Mouse (Mus musculus): ENCODE results near the gene Snrnp27. TPM values are rescaled to one million over a fixed set of nuclear protein-coding genes. Genes with fewer than 3 reads are reported as not detected.

The Snrnp27 gene
- total RNA-seq, 1 experiment from 2014 or later: 135 TPM

DNA sequence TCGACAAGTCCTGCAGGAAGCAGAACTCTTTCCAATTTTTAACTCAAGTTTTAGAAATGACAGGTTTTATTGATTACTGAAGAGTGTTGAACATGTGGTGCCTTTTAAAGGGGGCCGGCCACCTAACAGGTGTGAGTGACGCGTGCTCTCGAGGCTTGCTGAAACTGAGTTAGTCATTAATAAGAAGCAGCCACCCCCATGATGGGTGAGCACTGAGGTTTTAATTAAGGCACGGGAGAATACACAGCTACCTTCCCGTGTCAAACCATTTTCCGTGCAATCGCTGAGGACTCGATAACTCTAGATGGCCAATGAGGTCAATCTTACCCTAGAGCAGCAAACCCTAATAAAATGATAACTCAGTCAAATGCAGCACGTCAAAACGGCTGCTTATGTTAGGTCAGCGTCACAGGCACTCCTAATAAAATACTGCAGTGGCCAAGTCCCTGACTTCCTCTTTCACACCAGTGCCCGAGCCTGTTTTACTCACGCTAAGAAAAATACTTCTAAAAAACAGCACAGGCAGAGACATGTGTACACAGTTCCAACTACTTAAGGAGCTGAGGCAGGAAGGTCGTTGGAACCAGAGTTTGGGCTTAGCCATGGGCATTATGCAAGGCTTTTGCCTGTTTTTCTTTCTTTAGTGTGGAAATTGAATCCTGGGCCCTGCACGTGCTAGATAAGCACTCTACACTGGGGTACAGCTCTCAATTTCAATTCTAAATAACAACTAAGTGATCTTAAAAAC lies 18.6 kb downstream of the Snrnp27 start:
- peak; percentile 9 for ATAC-seq (replicated peaks; ENCODE audit: low read depth, poor library complexity, severe bottlenecking)

DNA sequence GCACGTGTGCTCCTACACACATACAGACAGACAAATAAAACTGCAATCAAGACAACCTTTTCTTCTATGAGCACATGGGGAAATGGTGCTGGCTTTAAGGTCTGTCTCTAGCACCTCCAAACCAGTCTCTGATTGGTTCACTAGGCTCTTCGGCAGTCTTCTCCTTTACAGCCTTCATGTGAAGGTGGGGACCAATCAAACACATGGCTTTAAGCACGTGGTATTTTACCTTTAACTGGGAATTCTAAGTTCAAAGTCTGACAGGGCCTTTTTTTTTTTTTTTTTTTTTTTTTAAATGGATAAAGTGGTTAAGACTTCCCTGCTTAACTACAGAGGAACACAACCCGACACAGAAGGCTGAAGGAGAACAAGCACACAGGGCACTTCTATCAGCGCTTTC lies 19.2 kb downstream of the Snrnp27 start:
- ATAC-seq (replicated peaks; ENCODE audit: low read depth, poor library complexity, severe bottlenecking): no peak

DNA sequence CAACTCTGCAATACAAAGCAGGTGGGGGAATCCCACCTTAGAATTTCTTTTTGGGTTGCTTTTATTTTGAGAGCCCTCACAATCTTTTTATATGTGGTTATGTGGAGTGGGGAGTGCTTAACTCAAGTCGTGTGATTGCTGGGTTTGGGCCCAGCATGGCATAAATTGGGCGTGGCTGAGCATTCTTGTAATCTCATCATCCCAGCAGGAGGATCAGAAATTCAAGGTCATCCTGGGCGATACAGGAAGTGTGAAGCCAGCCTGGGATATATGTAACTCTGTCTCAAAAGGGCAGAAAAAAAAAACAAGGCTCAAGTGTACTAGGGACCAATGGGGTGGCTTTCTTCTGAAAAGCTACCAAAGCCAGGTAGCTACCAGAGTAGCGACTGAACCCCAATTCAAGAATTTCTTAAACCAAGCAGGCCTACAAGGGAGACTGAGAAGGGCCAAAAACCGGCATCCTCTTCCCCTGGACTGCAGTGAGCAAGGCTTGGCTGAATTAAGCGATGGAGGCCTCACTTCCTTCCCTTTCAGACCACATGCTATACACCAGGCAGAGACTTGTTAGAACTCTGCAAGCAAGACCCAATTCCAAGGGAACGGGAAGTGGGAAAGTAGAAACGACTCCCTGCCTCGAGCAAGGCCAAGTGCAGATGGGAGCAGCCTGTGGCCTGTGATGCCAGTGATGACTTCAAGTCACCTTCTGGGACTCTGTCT lies 24.0 kb downstream of the Snrnp27 start:
- ATAC-seq (replicated peaks; ENCODE audit: low read depth, poor library complexity, severe bottlenecking): peak; percentile 72

DNA sequence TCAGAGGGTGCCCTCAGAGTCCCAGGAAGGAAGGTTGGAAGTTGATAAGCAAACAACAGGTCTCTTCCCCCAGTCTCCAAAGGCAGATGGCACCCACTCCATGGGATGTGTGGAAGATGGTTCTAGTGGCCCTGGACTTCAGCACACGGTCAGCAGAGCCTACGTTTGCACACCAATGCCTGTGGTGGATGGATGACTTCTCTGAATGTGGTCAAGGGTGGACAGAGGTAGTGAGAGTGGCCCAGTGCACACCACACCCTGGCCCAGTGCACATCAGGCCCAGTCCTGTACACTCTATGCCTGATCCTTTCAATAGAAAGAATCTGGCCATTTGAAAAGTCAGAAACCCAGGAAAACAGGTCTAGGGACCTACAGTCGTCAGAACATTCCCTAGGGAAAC lies 25.8 kb downstream of the Snrnp27 start:
- no peak for ATAC-seq (replicated peaks; ENCODE audit: low read depth, poor library complexity, severe bottlenecking)

DNA sequence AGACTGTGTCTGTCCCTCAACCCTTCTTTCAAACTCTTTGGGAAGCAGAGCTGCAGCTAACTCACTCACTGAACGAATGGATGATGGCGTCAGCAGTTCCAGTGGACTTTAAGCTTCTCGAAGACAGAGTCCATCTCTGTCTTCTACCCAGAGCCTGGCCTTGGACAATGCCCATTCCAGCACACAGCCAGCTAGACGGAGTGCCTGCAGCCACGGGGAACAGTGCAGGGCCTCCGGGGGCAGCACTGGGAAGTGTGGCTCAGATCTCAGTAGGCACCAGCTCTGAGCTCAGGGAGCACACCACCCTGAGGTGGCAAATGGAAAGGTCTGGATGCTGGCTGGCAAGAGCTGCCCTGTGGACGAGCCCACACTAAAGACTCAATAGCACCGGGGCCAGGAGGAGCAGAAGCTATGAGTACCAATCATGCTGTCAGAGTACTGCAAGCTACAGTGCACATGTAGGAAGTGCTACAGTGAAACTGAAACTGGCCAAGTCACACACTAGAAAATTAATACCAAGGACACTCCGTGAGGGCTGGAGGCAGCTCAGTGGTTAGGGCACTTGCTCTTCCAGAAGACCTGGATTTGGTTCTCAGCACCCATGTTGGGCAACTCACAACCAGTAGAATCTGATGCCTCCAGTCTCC lies 29.9 kb downstream of the Snrnp27 start:
- ATAC-seq (replicated peaks; ENCODE audit: low read depth, poor library complexity, severe bottlenecking): peak; percentile 47

DNA sequence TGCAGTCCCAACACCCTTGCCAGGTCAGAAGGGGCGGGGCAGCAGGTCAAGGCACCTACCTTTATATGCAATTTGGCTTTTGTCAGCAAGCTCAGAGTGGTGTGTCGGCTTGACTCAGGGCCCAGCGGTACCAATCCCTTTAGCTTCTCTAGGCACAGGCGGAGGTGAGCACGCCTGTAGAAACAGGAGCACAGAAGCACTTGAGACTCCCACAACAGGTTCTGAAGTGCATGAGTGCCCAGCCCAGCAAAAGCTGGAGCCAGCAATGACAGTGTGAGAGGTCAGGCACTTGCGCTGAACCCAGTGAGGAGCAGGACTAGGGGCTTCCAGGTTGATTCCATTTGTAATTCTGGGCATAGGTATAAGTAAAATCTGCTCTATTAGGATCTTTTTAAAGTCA lies 31.3 kb downstream of the Snrnp27 start:
- no peak for ATAC-seq (replicated peaks; ENCODE audit: low read depth, poor library complexity, severe bottlenecking)

DNA sequence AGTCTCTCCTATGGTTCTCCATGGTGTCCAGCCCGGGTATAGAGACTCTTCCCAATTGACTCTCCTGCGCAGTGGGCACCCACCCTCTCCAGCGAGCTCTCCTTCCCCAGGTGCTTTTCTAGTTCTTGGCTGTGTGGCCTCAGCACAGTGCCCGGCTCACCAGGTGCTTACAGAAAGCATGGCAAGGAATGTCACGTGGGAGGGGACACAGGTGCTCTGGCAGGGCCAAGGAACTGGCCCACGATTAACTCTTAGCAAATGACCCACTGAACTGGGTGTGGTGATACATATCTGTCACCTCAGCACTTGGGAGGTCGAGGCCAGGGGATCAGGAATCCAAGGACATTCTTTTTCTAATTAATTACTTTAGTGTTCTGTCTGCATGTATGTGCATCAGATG lies 38.2 kb downstream of the Snrnp27 start:
- ATAC-seq (replicated peaks; ENCODE audit: low read depth, poor library complexity, severe bottlenecking): no peak

DNA sequence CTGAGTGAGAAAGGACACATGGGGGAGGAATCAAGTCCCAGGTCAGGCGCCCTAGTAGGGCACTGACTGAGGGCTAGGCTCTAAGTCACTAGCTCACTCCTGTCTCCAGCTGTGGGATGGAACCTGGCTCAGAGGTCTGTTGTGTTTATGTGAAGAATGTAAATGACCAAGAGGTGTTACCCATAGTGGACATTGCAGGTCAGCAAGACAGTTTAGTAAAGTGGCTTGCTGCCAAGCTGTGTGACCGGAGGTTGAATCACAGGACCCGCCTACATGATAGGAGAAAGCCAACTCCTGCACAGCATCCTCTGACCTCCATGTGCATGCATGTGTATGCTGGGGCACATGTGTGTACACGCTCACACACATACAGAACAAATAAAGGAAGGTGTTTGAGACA lies 38.8 kb downstream of the Snrnp27 start:
- no peak for ATAC-seq (replicated peaks; ENCODE audit: low read depth, poor library complexity, severe bottlenecking)

DNA sequence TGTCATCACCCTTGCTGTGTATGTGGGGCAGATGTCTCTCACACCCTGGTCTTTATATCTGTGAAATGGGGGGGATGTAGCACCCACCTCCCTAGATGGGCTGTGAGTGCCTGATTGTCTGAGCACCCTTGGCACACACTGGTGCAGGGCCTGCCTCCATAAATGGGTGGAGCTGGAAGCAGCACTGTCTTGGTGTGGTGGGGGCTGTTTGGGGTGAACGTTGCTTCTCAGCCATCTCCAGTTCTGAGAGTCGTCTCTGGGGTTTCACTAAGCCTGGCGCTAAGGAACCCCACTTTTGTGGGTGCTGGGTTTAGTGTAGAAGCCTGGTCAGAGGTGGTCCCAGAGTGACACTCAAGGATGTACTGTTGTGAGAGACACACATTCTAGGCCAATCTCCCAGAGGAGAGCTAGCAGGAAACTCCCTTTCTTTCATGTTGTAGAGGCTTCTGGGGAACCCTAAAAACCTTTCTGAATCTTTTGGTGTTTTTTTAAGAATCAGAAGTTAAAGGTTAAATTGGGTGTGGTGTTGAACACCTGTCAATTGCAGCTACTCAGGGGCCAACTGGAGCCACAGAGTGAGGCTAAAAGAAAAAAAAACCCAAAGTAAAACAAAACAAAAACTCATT lies 39.4 kb downstream of the Snrnp27 start:
- ATAC-seq (replicated peaks; ENCODE audit: low read depth, poor library complexity, severe bottlenecking): no peak

DNA sequence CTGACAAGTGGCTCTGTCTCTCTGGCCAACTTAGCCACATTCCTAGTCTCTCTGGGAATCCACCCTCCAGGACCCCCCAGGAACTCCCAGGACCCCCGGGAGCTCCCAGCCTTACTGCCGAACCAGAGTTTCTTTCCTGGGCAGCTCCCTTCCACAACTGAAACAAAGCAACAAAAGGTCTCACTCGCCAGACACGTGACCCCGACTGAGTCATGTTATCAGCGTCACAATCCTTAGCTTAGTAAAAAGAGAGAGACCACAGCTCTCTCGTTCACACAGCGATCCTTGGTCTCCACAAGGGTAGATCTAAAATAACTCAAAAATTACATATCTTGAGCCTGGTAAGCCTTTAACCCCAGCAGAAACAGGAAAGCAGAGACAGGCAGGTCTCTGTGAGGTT lies 42.6 kb downstream of the Snrnp27 start:
- no peak for ATAC-seq (replicated peaks; ENCODE audit: low read depth, poor library complexity, severe bottlenecking)

DNA sequence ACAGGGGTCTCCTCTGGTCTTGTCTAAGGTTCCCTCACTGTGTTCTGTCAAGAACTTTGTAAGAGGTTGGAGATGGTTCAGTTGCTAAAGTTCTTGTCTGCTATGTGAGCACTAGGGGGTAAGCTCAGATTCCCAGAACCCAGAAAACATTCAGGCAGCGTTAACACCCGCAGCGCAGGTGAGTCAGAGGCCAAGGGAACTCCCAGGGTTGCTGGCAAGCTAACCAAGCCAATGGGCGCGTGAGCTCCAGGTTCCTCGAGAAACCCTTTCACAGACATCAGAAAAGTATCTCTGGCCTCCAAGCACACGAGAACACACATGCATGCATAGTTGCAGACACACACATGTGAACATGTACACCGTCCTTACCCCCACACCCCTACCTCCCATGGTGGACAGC lies 43.5 kb downstream of the Snrnp27 start:
- no peak for ATAC-seq (replicated peaks; ENCODE audit: low read depth, poor library complexity, severe bottlenecking)

DNA sequence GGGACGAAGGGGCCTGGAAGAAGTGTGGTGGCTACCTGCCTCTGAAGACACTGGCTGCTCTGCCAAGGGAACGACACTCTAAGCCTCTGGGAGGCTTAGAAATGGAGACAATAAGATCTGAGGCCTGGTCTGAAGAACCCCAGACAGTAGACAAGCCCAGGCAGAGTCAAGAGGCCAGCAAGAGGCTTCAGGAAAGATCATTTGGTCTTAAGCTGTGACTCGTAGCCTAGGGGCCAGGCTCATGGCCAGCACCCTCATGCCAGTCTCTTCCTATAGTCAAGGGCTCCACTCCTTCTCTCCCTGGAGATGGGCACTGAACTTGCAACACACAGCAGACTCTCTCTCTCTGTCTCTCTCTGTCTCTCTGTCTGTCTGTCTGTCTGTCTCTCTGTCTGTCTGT lies 44.2 kb downstream of the Snrnp27 start:
- no peak for ATAC-seq (replicated peaks; ENCODE audit: low read depth, poor library complexity, severe bottlenecking)

DNA sequence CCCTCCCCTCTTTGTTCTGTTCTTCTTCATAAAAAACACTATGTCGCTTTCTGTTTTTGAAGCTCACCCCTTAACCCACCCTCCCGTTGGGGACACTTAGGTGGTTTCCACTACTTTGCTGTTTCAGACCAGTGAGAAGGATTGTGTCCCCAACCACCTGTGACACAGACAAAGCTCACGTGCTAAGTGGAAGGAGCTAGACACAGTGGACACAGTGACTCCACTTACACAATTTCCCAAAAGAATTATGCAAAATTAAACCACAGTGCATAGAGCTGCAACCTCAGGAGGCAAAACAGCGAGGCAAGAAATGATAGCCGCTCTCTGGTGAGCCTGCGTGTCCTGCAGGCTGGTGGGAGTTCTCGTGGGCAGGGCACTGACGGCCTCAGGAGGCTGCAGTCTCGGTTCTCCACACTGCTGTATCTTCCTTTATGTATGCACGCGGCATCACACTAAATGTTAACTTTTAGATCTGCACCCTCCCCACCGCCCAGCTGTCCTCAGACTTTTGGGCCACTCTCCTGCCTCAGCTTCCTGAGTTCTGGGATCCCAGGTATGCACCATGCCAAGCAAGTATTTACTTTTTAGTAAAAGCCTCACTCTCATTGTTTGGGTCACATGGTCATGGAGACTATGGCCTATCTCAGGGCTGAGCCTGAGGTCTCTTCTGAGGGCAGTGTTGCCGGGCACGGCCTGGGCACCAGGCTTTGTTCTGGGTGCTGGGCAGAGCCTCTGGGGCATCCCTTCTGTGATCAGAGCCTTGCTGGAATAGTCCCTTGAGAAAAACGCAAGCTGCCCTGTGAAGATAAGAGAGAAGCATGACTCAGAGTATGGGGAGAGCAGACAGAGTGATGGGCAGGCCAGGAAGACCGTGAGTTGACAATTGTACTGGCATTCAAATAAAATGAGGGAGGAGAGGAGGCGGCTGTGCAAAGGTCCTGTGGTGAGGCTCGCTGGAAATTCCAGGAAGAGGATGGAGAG lies 44.9 kb downstream of the Snrnp27 start:
- peak; percentile 82 for ATAC-seq (replicated peaks; ENCODE audit: low read depth, poor library complexity, severe bottlenecking)

DNA sequence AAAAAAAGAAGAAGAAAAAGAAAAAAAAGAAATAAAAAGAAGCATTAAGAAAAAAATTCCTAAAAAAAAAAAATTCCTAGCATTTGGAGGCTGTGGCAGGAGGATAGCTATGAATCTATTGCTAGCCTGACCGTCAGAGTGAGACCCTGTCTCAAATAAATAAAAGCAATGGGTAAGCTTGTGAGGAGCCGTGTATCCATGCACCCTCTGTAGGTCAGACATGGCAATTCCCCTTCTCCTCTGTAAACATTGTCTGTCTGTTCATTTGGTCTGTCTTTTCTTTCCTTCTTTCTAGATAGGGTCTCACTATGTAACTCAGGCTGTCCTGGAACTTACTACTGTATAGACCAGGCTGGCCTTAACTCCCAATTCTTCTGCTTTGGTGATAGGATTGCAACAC lies 45.9 kb downstream of the Snrnp27 start:
- ATAC-seq (replicated peaks; ENCODE audit: low read depth, poor library complexity, severe bottlenecking): no peak

DNA sequence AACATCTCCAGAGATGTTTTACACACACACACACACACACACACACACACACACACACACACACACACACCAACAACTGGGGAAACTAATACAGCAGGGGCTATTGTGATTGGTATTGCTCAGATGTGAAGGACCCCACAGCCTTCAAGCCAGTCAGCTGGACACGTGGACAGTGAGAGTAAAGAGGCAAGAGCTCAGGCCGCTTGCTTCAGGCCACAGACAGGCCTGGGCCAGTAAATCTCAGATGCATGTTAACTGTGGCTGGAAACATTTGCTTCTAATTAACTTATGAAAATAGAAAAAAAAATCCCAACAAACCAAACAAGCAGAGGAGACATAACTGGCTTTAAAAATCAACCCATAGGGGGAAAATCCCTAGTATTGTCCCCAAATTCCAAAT lies 46.5 kb downstream of the Snrnp27 start:
- no peak for ATAC-seq (replicated peaks; ENCODE audit: low read depth, poor library complexity, severe bottlenecking)

DNA sequence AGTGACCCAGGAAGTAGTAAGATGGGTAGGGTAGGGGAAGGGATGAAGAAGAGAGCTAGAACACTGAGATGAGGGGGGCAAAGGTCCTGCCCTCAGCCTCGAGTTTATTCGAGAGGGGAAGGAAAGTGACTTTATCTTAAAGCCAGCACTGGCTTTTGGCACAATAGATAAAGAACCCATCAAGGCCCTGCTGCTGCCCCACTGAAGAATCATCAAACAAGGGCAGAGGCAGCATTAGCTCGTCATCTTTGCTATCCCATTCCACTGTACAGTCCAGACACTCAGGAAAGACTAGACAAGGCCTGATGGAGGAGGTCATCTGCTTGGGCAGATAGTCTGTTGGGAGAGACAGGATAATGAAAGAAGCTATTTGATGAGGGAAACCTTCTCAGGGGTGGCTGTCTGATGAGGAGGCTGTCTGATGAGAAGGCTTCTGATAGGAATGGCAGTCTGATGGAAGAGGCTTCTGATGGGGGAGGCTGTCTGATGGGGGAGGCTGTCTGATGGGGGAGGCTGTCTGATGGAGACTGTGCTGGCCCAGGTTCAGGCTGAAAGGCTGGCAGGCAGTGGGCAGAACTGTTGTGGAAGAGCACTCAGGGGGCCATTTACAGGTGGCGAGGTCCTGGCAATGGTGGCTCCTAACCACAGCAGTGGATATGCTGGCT lies 47.0 kb downstream of the Snrnp27 start:
- ATAC-seq (replicated peaks; ENCODE audit: low read depth, poor library complexity, severe bottlenecking): peak; percentile 40; the same call in 1 of the 2 replicates

DNA sequence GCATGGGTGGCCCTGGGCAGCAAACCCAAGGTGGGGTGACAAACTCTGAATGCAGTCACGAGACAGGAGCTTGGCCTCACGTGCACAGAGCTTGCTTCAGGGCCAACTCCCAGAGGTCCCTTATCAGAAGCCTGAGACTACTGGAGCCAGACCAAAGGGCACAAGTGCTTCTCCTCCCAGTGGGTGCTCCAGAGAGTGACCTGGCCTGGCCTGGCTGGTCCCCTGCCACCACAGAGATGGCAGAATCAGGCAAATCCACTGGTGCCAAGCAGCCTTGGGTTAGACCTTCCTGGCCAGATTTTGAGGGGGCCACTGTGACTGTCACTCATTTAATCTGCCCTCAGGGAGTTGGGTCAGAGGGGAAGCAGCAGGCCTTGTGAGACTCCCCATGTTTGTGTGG lies 47.8 kb downstream of the Snrnp27 start:
- ATAC-seq (replicated peaks; ENCODE audit: low read depth, poor library complexity, severe bottlenecking): no peak

DNA sequence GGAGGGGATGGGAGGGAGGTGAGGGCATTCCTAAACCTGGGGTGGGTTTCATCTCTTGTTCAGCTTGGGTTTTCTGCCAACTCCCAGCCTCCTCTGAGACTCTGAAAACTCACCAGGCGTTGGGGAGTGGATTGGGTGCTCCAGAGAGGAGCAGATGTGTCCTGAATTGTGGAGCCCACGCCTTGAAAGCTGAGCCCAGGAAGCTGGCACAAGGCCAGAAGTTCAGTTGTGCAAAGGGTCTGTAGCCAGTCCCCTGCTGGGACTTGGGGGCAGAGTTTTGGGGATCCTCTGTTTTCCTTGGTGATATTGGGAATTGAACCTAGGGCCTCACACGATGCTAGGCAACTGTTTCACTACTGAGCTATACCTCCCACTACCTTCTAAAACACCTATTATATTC lies 54.2 kb downstream of the Snrnp27 start:
- no peak for ATAC-seq (replicated peaks; ENCODE audit: low read depth, poor library complexity, severe bottlenecking)

DNA sequence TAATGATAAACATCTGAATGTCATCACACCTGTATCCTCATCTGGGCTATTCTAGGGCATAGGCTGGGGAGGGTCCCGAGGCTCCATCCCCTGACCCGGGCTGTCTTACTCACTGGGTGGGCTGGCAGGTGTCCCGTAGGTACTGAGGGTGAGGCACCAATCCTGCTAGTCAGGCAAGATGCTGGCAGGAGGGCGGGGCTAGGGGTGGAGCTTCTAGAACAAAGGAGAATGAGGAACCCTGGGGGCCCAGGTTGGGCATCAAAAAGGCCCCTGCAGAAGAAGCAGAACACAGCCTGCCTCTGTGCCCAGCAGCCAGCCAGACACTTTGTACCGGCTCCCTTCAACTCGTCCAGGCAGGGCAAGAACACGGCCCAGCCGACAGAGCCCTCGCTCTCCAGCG lies 56.4 kb downstream of the Snrnp27 start, which contains the start of gene Asprv1:
TSS of gene Asprv1 (plus strand) at position 219 of the 400 bp plus-strand sequence.
- ATAC-seq (replicated peaks; ENCODE audit: low read depth, poor library complexity, severe bottlenecking): 0 out of 2 replicates have a peak, but pooled peaks have one; percentile 29
